Mouse (Mus musculus) midbrain, postnatal 0 days (tissue): ENCODE results near the gene Trim32. TPM values are rescaled to one million over a fixed set of nuclear protein-coding genes. Genes with fewer than 3 reads are reported as not detected.

Experiments
- ATAC-seq: fragments of 200-750 bp; cut with Nextera tagmentation; 2 replicates; pipeline ENCODE4 v1.8.0; 2017; ENCODE audit warnings: moderate number of reproducible peaks, mild to moderate bottlenecking, moderate TSS enrichment, moderate library complexity; ENCODE audit not compliant: low FRiP score
- DNase-seq: peaks from one replicate; pipeline ENCODE4 v3.0.0-alpha.2; 2015; ENCODE audit warnings: low spot score
- H3K27ac ChIP-seq: fragments of 300-500 bp; sonication (generic); 2 replicates; pipeline ENCODE4 v1.5.1; 2014; ENCODE audit warnings: low read depth, mild to moderate bottlenecking, low read length, mixed read lengths
- H3K27me3 ChIP-seq: fragments of 300-500 bp; sonication (generic); 2 replicates; pipeline ENCODE4 v1.6.1; 2014; ENCODE audit warnings: low read length, control low read depth, mixed read lengths; ENCODE audit not compliant: insufficient read depth
- H3K36me3 ChIP-seq: fragments of 300-500 bp; sonication (generic); 2 replicates; pipeline ENCODE4 v1.6.1; 2014; ENCODE audit warnings: low read length, control low read depth, mixed read lengths; ENCODE audit not compliant: insufficient read depth
- H3K4me1 ChIP-seq: fragments of 300-500 bp; sonication (generic); 2 replicates; pipeline ENCODE4 v1.6.1; 2014; ENCODE audit warnings: mild to moderate bottlenecking, control low read depth, antibody characterized with exemption, low read length, mixed read lengths; ENCODE audit not compliant: insufficient read depth
- H3K4me2 ChIP-seq: fragments of 300-500 bp; sonication (generic); 2 replicates; pipeline ENCODE4 v1.6.1; 2014; ENCODE audit warnings: low read depth, mild to moderate bottlenecking, low read length, mixed read lengths; ENCODE audit not compliant: poor library complexity, severe bottlenecking
- H3K4me3 ChIP-seq: fragments of 300-500 bp; sonication (generic); 2 replicates; pipeline ENCODE4 v1.5.1; 2014; ENCODE audit warnings: low read depth, mild to moderate bottlenecking, low read length, moderate library complexity
- H3K9ac ChIP-seq: fragments of 300-500 bp; sonication (generic); replicated peaks from 2 replicates; pipeline ENCODE4 v1.6.1; 2014; ENCODE audit warnings: mild to moderate bottlenecking, low read length, moderate library complexity, mixed read lengths; ENCODE audit not compliant: poor library complexity, severe bottlenecking
- H3K9me3 ChIP-seq: fragments of 300-500 bp; sonication (generic); 2 replicates; pipeline ENCODE4 v1.6.1; 2016; ENCODE audit warnings: low read length, control low read depth
- CTCF ChIP-seq: IDR thresholded peaks from 2 replicates; pipeline ENCODE4 v1.5.1; 2016; ENCODE audit warnings: antibody characterized with exemption, mild to moderate bottlenecking
- WGBS: fragments of 180-500 bp; shearing (Covaris S2); extraction: QIAGEN DNeasy Blood & Tissue Kit; methylation state at CpG from one replicate; pipeline ENCODE4 v1.1.7; 2014; 5-methylcytosine and 5-hydroxymethylcytosine counted together
- polyA plus RNA-seq: library from polyadenylated mRNA; unstranded; fragments of >200 nt; fragmentation: Nextera tagmentation; extraction: Ambion mirVana; gene quantifications from 2 replicates; pipeline ENCODE4 v1.2.1, GENCODE M21; 2015
- total RNA-seq: library from RNA; depleted of rRNA; stranded (reverse); fragments of >200 nt; gene quantifications from 2 replicates; pipeline ENCODE4 v1.2.3, GENCODE M21; 2014

Trim32 gene
- total and polyA plus RNA-seq, 2 experiments from 2014 or later, result 175 to 204 TPM

GRCm38 (mm10) chr4:65605151-65605702, 441 bp downstream of the Trim32 start:
- no peaks in the 10 kb centered on the region for H3K9me3 ChIP-seq
- H3K9ac ChIP-seq, result peak overlapping the region; percentile 79
- H3K27ac ChIP-seq, result peak overlapping the region; percentile 80
- peak overlapping the region; percentile 61 for H3K4me3 ChIP-seq
- ATAC-seq (peak; percentile 92), DNase-seq (peak; percentile 62)
- H3K4me1 ChIP-seq, result peaks cover 13% of the 10 kb centered on the region; the same call in 1 of the 2 replicates
- H3K4me2 ChIP-seq, result peak overlapping the region; percentile 67
- H3K27me3 ChIP-seq, result no peaks in the 10 kb centered on the region
- no peak for TF ChIP-seq CTCF
- H3K36me3 ChIP-seq, result no peaks in the 10 kb centered on the region
- WGBS, result under 1% methylated on average over 21 of the region's 21 CpGs

DNA sequence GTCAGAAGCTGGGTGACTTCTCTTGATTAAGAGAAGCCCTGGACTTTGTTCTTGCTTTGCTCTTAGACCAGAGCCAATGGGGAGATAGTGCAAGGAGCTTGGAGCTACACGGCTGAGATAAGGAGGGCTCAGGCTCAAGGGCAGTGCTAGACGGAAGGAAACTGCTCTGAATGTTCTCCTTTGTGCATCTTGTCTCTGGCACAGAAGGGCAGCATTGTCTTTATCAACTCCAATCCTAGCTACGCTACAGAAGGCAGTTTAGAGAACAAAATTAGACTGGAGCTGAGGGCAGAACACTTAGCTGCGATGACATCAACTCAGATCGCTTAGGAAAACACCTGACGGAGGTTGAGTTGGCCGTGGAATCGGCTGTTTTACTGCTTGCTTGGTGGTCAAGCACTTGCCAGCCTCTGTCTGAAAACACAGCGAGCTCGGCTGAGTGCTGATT, 2.4 kb downstream of the Trim32 start:
- no peak overlapping the region for H3K9ac ChIP-seq
- H3K27ac ChIP-seq, result no peak overlapping the region
- H3K4me1 ChIP-seq, result peaks cover 18% of the 10 kb centered on the region; the same call in 1 of the 2 replicates
- DNase-seq (no peak), ATAC-seq (no peak)
- no peaks in the 10 kb centered on the region for H3K9me3 ChIP-seq
- H3K36me3 ChIP-seq, result no peaks in the 10 kb centered on the region
- H3K4me2 ChIP-seq, result peak overlapping the region; percentile 67
- peak overlapping the region; percentile 61; the same call in 1 of the 2 replicates for H3K4me3 ChIP-seq
- no peaks in the 10 kb centered on the region for H3K27me3 ChIP-seq
- 86% methylated on average over 10 of the region's 10 CpGs for WGBS
- no peak for TF ChIP-seq CTCF

GRCm38 (mm10) chr4:65608112-65608511, 3.3 kb downstream of the Trim32 start:
- H3K4me2 ChIP-seq, result no peak overlapping the region
- H3K4me1 ChIP-seq, result peaks cover 18% of the 10 kb centered on the region; the same call in 1 of the 2 replicates
- H3K27ac ChIP-seq, result no peak overlapping the region
- no peak overlapping the region for H3K9ac ChIP-seq
- H3K9me3 ChIP-seq, result no peaks in the 10 kb centered on the region
- H3K27me3 ChIP-seq, result no peaks in the 10 kb centered on the region
- DNase-seq (no peak), ATAC-seq (no peak)
- H3K4me3 ChIP-seq, result no peak overlapping the region
- 97% methylated on average over 4 of the region's 4 CpGs for WGBS
- no peak for TF ChIP-seq CTCF
- H3K36me3 ChIP-seq, result peaks cover 4% of the 10 kb centered on the region

- no peak overlapping the region for H3K4me3 ChIP-seq
- H3K4me1 ChIP-seq, result peaks cover 18% of the 10 kb centered on the region; the same call in 1 of the 2 replicates
- peak; percentile 12 for DNase-seq
- no peaks in the 10 kb centered on the region for H3K9me3 ChIP-seq
- no peak for TF ChIP-seq CTCF
- no peak overlapping the region for H3K27ac ChIP-seq
- no peaks in the 10 kb centered on the region for H3K27me3 ChIP-seq
- no peak overlapping the region for H3K4me2 ChIP-seq
- H3K9ac ChIP-seq, result no peak overlapping the region
- ATAC-seq, result no peak
- peaks cover 23% of the 10 kb centered on the region for H3K36me3 ChIP-seq
- 80% methylated on average over 5 of the region's 5 CpGs for WGBS
Measured at GRCm38 (mm10) chr4:65610329-65610728, 5.5 kb downstream of the Trim32 start.

DNA sequence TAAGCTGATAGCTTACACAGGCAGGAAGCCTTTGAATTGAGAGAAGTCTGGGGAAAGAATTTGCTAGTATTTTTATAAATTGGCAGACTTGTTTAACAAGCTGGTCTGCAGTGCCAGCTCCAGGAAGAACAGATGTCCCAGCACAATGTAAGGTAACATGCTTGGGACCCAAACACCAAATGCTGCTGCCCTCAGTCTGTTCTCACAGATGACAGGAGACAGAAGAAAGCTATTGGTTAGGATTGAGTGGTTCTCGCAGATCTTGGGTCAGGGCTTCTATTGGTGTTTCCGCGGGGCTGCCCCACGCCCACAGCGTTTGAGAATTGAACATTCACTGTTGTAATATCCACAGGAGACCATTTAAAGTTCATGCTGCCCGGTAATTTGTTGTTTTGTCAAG, 6.1 kb downstream of the Trim32 start:
- no peak for DNase-seq
- Histone ChIP-seq H3K4me3 (no peak overlapping the region), H3K27ac (no peak overlapping the region), H3K4me2 (no peak overlapping the region), H3K9me3 (no peaks in the 10 kb centered on the region), H3K36me3 (peaks cover 23% of the 10 kb centered on the region), H3K9ac (no peak overlapping the region), H3K27me3 (no peaks in the 10 kb centered on the region), H3K4me1 (peaks cover 18% of the 10 kb centered on the region; the same call in 1 of the 2 replicates)
- TF ChIP-seq CTCF, result no peak
- 66% methylated on average over 6 of the region's 6 CpGs for WGBS
- no peak for ATAC-seq

DNA sequence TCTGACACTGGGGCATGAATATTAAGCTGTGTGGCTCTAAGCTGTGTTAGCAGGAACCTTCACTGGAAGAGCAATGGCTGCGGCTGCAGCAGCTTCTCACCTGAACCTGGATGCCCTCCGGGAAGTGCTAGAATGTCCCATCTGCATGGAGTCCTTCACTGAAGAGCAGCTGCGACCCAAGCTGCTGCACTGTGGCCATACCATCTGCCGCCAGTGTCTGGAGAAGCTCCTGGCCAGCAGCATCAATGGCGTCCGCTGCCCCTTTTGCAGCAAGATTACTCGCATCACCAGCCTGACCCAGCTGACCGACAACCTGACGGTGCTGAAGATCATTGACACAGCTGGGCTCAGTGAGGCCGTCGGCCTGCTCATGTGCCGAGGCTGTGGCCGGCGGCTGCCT, 8.3 kb downstream of the Trim32 start:
- Histone ChIP-seq H3K27me3 (no peaks in the 10 kb centered on the region), H3K27ac (no peak overlapping the region), H3K4me2 (no peak overlapping the region), H3K36me3 (peaks cover 23% of the 10 kb centered on the region), H3K4me3 (no peak overlapping the region), H3K9me3 (no peaks in the 10 kb centered on the region), H3K4me1 (peaks cover 8% of the 10 kb centered on the region; the same call in 1 of the 2 replicates), H3K9ac (no peak overlapping the region)
- no peak for DNase-seq
- TF ChIP-seq CTCF, result no peak
- WGBS, result 97% methylated on average over 14 of the region's 14 CpGs
- no peak for ATAC-seq
